Mouse (Mus musculus) liver, embryonic 18 days (tissue): ENCODE results near the gene Spin2-ps6. TPM values are rescaled to one million over a fixed set of nuclear protein-coding genes. Genes with fewer than 3 reads are reported as not detected.

Experiments
- polyA plus RNA-seq: library from polyadenylated mRNA; depleted of rRNA; stranded (reverse); fragments of >200 nt; gene quantifications from 2 replicates; pipeline ENCODE4 v1.2.3, GENCODE M21; 2012; rRNA removed

The Spin2-ps6 gene
- not detected in 2 replicates for polyA plus RNA-seq

GRCm38 (mm10) chrX:33234569-33234968, at the start of gene Spin2-ps6:
Spin2-ps6 (plus strand) TSS chrX:33234869.

Other genes starting within 250 kb of the Spin2-ps6 start
- gene Btbd35f12, start 78.5 kb downstream of the Spin2-ps6 start, polyA plus RNA-seq: not detected in 2 replicates